Mouse (Mus musculus): ENCODE data around the gene Zfp217.
"Not testable (repeated sequence)": the region's sequence is repeated elsewhere in the genome, so short reads cannot be mapped to it uniquely, and the experiment has no call there.

The Zfp217 gene

GRCm38 (mm10) chr2:170147661-170148153, at the start of gene Zfp217:
Gene Zfp217 (minus strand): TSS chr2:170148103.
- DNase-seq (ENCODE audit: low read depth, low spot score): no peak

GRCm38 (mm10) chr2:170195542-170196089, 47.7 kb upstream of the Zfp217 start:
- no peak for DNase-seq (ENCODE audit: low read depth, low spot score)

GRCm38 (mm10) chr2:170194845-170195244, 46.9 kb upstream of the Zfp217 start:
- DNase-seq (ENCODE audit: low read depth, low spot score): no peak

GRCm38 (mm10) chr2:170193850-170194249, 45.9 kb upstream of the Zfp217 start:
- no peak for DNase-seq (ENCODE audit: low read depth, low spot score)

GRCm38 (mm10) chr2:170193211-170193610, 45.3 kb upstream of the Zfp217 start:
- no peak for DNase-seq (ENCODE audit: low read depth, low spot score)

GRCm38 (mm10) chr2:170192731-170193149, 44.8 kb upstream of the Zfp217 start:
- peak; percentile 56 for DNase-seq (ENCODE audit: low read depth, low spot score)

GRCm38 (mm10) chr2:170188721-170189120, 40.8 kb upstream of the Zfp217 start:
- no peak for DNase-seq (ENCODE audit: low read depth, low spot score)

GRCm38 (mm10) chr2:170185137-170185837, 37.4 kb upstream of the Zfp217 start:
- no peak for DNase-seq (ENCODE audit: low read depth, low spot score)

GRCm38 (mm10) chr2:170184175-170184983, 36.5 kb upstream of the Zfp217 start:
- peak; percentile 76 for DNase-seq (ENCODE audit: low read depth, low spot score)

GRCm38 (mm10) chr2:170183851-170184174, 35.9 kb upstream of the Zfp217 start:
- no peak for DNase-seq (ENCODE audit: low read depth, low spot score)

- DNase-seq (ENCODE audit: low read depth, low spot score): no peak
Measured at GRCm38 (mm10) chr2:170181862-170182261, 34.0 kb upstream of the Zfp217 start.

GRCm38 (mm10) chr2:170180769-170181168, 32.9 kb upstream of the Zfp217 start:
- not testable (repeated sequence) for DNase-seq (ENCODE audit: low read depth, low spot score)

GRCm38 (mm10) chr2:170179317-170179716, 31.4 kb upstream of the Zfp217 start:
- DNase-seq (ENCODE audit: low read depth, low spot score): no peak

GRCm38 (mm10) chr2:170177323-170177722, 29.4 kb upstream of the Zfp217 start:
- no peak for DNase-seq (ENCODE audit: low read depth, low spot score)

- peak; percentile 49 for DNase-seq (ENCODE audit: low read depth, low spot score)
Measured at GRCm38 (mm10) chr2:170176284-170176926, 28.5 kb upstream of the Zfp217 start.

- DNase-seq (ENCODE audit: low read depth, low spot score): no peak
Measured at GRCm38 (mm10) chr2:170175661-170176150, 27.8 kb upstream of the Zfp217 start.

- no peak for DNase-seq (ENCODE audit: low read depth, low spot score)
Measured at GRCm38 (mm10) chr2:170175190-170175589, 27.3 kb upstream of the Zfp217 start.

GRCm38 (mm10) chr2:170169062-170169461, 21.2 kb upstream of the Zfp217 start:
- DNase-seq (ENCODE audit: low read depth, low spot score): no peak

GRCm38 (mm10) chr2:170165649-170166048, 17.7 kb upstream of the Zfp217 start:
- no peak for DNase-seq (ENCODE audit: low read depth, low spot score)

- no peak for DNase-seq (ENCODE audit: low read depth, low spot score)
Measured at GRCm38 (mm10) chr2:170163671-170164462, 16.0 kb upstream of the Zfp217 start.
